Mouse (Mus musculus) neural tube, embryonic 15.5 days (tissue): ENCODE results near the gene Slc25a28. TPM values are rescaled to one million over a fixed set of nuclear protein-coding genes. Genes with fewer than 3 reads are reported as not detected.
A peak's percentile ranks its signal among the peaks of the same experiment; 100 is the strongest.

Experiments used
- ATAC-seq: fragments of 200-750 bp; cut with Nextera tagmentation; 2 replicates; pipeline ENCODE4 v1.8.0; 2017; ENCODE audit warnings: mild to moderate bottlenecking, moderate TSS enrichment, moderate library complexity; ENCODE audit not compliant: low FRiP score
- H3K27ac ChIP-seq: fragments of 300-500 bp; sonication (generic); replicated peaks from 2 replicates; pipeline ENCODE4 v1.5.1; 2015; ENCODE audit warnings: mild to moderate bottlenecking, inconsistent platforms
- H3K27me3 ChIP-seq: fragments of 300-500 bp; sonication (generic); replicated peaks from 2 replicates; pipeline ENCODE4 v1.6.1; 2015; ENCODE audit warnings: inconsistent platforms
- H3K36me3 ChIP-seq: fragments of 300-500 bp; sonication (generic); 2 replicates; pipeline ENCODE4 v1.6.1; 2015; ENCODE audit warnings: inconsistent platforms
- H3K4me1 ChIP-seq: fragments of 300-500 bp; sonication (generic); 2 replicates; pipeline ENCODE4 v1.6.1; 2015; ENCODE audit warnings: inconsistent platforms
- H3K4me2 ChIP-seq: fragments of 300-500 bp; sonication (generic); 2 replicates; pipeline ENCODE4 v1.6.1; 2015; ENCODE audit warnings: inconsistent platforms, mild to moderate bottlenecking, moderate library complexity
- H3K4me3 ChIP-seq: fragments of 300-500 bp; sonication (generic); replicated peaks from 2 replicates; pipeline ENCODE4 v1.5.1; 2015; ENCODE audit warnings: mild to moderate bottlenecking, inconsistent platforms
- H3K9ac ChIP-seq: fragments of 300-500 bp; sonication (generic); replicated peaks from 2 replicates; pipeline ENCODE4 v1.6.1; 2015; ENCODE audit warnings: mild to moderate bottlenecking, inconsistent platforms
- H3K9me3 ChIP-seq: fragments of 300-500 bp; sonication (generic); replicated peaks from 2 replicates; pipeline ENCODE4 v1.6.1; 2016; ENCODE audit warnings: inconsistent platforms
- WGBS: fragments of 180-500 bp; shearing (Covaris S2); methylation state at CpG from one replicate; pipeline ENCODE4 v1.1.7; 2015; ENCODE audit warnings: mixed read lengths; 5-methylcytosine and 5-hydroxymethylcytosine counted together
- polyA plus RNA-seq: library from polyadenylated mRNA; unstranded; fragments of >200 nt; fragmentation: Nextera tagmentation; extraction: Ambion mirVana; gene quantifications from 2 replicates; pipeline ENCODE4 v1.2.1, GENCODE M21; 2015

Slc25a28 gene
- polyA plus RNA-seq, 1 experiment from 2014 or later: 16.2 TPM

GRCm38 (mm10) chr19:43699763-43700155, 25.1 kb upstream of the Slc25a28 start:
- no peak for ATAC-seq
- 90% methylated on average over 6 of the region's 6 CpGs for WGBS

DNA sequence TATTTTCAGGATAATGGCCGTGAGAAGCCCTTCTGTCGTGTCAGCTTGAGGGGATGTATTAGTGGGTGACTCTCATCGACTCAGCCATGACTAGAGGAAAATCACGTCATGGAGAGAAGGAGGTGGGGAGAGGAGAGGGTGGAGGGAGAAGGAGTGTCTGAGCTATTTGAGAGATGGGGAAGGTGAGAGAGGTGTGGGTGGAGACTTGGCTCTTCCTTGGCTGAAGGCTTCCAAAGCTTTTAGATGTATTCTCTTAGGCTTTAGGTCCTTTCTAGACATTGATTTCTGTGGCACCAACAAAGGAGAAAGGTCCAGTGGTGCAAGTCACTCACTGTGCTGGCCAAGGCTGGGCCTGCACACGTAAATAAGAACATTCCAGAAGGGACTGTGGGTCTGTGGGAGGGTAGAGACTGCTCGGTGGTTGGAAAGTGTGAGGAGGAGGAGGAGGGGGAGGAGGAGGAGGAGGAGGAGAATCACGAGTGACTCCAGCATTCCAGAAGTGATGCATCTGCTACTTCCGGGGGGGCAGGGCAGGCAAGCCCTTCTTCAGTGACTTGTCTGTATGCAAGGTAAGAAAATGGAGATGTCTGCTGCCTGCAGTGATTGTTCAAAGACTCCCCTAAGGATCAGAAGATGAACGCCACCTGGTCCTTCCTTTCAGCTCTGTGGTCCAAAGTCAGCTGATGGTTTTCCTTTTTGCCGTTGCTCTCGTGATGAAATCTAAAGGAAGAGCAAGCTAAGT, 24.5 kb upstream of the Slc25a28 start:
- H3K36me3 ChIP-seq: peaks cover 33% of the 10 kb centered on the region
- no peak overlapping the region for H3K4me3 ChIP-seq
- H3K27ac ChIP-seq: no peak overlapping the region
- WGBS: 74% methylated on average over 11 of the region's 11 CpGs
- H3K4me2 ChIP-seq: no peak overlapping the region
- no peaks in the 10 kb centered on the region for H3K9me3 ChIP-seq
- 0 out of 2 replicates have a peak, but pooled peaks cover 5% of the 10 kb centered on the region for H3K4me1 ChIP-seq
- no peak overlapping the region for H3K9ac ChIP-seq
- H3K27me3 ChIP-seq: no peaks in the 10 kb centered on the region
- ATAC-seq: no peak

More at GRCm38 (mm10) chr19:43699763-43700155, 25.1 kb upstream of the Slc25a28 start:
- no peak overlapping the region for H3K4me2 ChIP-seq
- no peak overlapping the region for H3K4me3 ChIP-seq
- peaks cover 37% of the 10 kb centered on the region for H3K36me3 ChIP-seq
- no peak overlapping the region for H3K9ac ChIP-seq
- no peaks in the 10 kb centered on the region for H3K27me3 ChIP-seq
- H3K9me3 ChIP-seq: no peaks in the 10 kb centered on the region
- 0 out of 2 replicates have a peak, but pooled peaks cover 5% of the 10 kb centered on the region for H3K4me1 ChIP-seq
- H3K27ac ChIP-seq: no peak overlapping the region

DNA sequence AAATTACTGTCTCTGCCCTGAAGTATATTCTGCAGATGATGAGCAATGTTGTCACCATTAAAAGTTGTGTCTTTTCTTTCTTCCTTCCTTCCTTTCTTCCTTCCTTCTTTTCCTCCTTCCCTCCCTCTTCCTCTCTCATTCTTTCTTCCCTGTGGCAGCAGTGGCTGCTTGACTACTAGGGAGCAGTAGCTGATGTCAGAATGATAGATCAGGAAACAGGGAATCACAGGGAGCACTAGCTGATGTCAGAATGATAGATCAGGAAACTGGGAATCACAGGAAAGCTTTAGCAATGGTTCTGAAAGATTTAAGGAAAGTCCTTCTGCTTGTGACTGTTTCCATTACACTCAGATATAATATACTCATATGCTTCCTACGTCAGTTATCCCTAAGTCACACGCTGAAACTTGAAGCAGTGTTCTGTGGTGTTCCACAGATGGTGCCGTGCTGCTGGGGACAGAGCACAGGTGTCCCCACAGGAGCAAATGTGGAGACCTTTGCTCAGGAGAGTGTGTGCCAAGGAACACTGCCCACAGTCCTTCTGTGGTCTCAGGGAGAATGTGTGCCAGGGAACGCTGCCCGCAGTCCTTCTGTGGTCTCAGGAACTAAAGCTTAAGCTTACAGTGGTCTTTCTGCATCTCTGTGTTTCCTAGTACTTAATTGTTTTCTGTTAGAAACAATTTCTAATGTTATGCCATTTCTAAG, 23.1 kb upstream of the Slc25a28 start:
- H3K27me3 ChIP-seq: no peaks in the 10 kb centered on the region
- no peak overlapping the region for H3K9ac ChIP-seq
- no peak overlapping the region for H3K4me2 ChIP-seq
- H3K36me3 ChIP-seq: peaks cover 24% of the 10 kb centered on the region
- peaks cover 6% of the 10 kb centered on the region for H3K4me1 ChIP-seq
- H3K27ac ChIP-seq: no peak overlapping the region
- 90% methylated on average over 5 of the region's 5 CpGs for WGBS
- ATAC-seq: no peak
- no peak overlapping the region for H3K4me3 ChIP-seq
- no peaks in the 10 kb centered on the region for H3K9me3 ChIP-seq

DNA sequence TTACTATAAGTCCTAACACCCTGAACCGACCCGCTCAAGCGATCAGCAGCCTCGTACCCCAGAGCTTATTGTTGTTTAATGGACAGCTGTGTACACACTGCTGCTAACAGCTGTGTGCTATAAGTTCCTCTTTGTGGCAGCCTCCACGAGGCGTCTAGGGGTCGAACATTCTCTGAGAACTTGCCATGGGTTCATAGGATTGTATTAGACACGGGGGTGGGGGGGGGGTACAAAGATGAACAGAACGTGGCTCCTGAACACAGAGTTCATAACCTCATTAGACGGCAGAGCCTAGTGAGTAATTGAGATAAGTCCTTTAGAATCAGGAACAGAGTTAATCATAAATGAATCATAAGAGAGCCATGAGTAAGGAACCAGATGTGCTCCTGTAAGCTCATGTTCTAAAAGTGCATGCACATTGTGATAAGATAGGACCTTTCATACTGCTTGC, 20.9 kb upstream of the Slc25a28 start:
- no peaks in the 10 kb centered on the region for H3K9me3 ChIP-seq
- WGBS: 48% methylated on average over 10 of the region's 10 CpGs
- no peak overlapping the region for H3K9ac ChIP-seq
- no peak overlapping the region for H3K27ac ChIP-seq
- peaks cover 19% of the 10 kb centered on the region for H3K4me1 ChIP-seq
- H3K36me3 ChIP-seq: peaks cover 11% of the 10 kb centered on the region
- no peaks in the 10 kb centered on the region for H3K27me3 ChIP-seq
- no peak overlapping the region for H3K4me2 ChIP-seq
- no peak for ATAC-seq
- H3K4me3 ChIP-seq: no peak overlapping the region

- no peak overlapping the region for H3K9ac ChIP-seq
- no peak for ATAC-seq
- 70% methylated on average over 14 of the region's 14 CpGs for WGBS
- no peak overlapping the region for H3K4me3 ChIP-seq
- no peaks in the 10 kb centered on the region for H3K27me3 ChIP-seq
- peaks cover 31% of the 10 kb centered on the region for H3K4me1 ChIP-seq
- no peaks in the 10 kb centered on the region for H3K9me3 ChIP-seq
- no peak overlapping the region for H3K27ac ChIP-seq
- H3K4me2 ChIP-seq: no peak overlapping the region
- H3K36me3 ChIP-seq: no peaks in the 10 kb centered on the region
These were observed 18.1 kb upstream of the Slc25a28 start for GRCm38 (mm10) chr19:43692815-43693214.

GRCm38 (mm10) chr19:43689419-43690246, 15.0 kb upstream of the Slc25a28 start, which contains the start of gene Entpd7:
TSS of gene Entpd7 (plus strand) at chr19:43689672.
- ATAC-seq: peak; percentile 97
- Histone ChIP-seq H3K4me3 (peak within 1 kb of the TSS; percentile 94), H3K9ac (peak within 1 kb of the TSS; percentile 91), H3K4me1 (peaks cover 26% of the 10 kb centered on the region), H3K4me2 (peak within 1 kb of the TSS; percentile 81), H3K27ac (peak within 1 kb of the TSS; percentile 84), H3K27me3 (no peaks in the 10 kb centered on the region), H3K36me3 (no peaks in the 10 kb centered on the region), H3K9me3 (no peaks in the 10 kb centered on the region)
- WGBS: 1% methylated on average over 60 of the region's 60 CpGs

DNA sequence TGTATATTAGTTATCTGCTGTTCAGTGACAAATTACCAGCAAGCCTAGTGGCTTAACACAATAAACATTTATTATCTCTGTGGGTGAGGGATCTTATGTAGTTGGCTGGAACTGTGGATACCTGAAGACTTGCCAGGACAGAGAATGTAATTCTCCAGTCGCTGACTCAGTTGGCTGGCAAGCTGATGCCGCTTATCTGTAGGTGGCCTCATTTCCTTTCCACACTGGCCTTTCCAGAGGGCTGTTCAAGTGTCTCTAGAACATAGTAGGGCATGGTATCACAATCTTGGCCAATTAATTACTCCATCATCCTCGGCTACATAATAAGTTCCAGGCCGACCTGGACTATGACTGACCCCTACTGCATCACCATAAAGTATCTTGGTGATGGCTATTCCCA, 6.9 kb upstream of the Slc25a28 start:
- H3K9ac ChIP-seq: no peak overlapping the region
- H3K9me3 ChIP-seq: no peaks in the 10 kb centered on the region
- 92% methylated on average over 4 of the region's 4 CpGs for WGBS
- no peak for ATAC-seq
- no peaks in the 10 kb centered on the region for H3K36me3 ChIP-seq
- H3K4me1 ChIP-seq: peaks cover 4% of the 10 kb centered on the region
- no peaks in the 10 kb centered on the region; the same call in 1 of the 2 replicates for H3K27me3 ChIP-seq
- no peak overlapping the region for H3K27ac ChIP-seq
- no peak overlapping the region for H3K4me3 ChIP-seq
- H3K4me2 ChIP-seq: no peak overlapping the region

DNA sequence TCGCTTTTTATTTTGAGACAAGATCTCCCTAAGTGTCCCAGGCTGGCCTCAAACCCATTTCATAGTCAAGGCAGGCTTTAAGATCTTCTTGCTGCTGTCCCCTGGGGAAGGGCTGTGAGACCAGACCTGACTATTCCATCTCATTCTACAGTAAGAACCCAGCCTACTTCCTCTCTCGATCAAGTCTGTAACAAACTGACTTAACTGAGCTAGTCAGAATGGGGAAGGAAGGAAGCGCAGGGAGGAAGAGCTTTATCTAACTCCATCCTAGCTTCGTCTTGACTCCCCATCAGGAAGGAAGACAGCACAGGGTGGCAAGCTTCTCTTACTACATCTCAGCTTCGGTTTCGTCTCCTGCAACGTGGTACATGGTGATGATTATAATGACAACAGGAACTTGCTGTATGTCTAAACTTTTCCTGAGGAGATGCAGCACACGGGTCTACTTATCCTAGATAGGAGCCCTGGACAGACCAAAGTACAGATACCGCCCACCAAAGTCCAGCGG, 4.8 kb upstream of the Slc25a28 start:
- Histone ChIP-seq H3K9ac (no peak overlapping the region), H3K4me1 (peaks cover 14% of the 10 kb centered on the region), H3K4me3 (no peak overlapping the region), H3K27ac (no peak overlapping the region), H3K27me3 (no peaks in the 10 kb centered on the region; the same call in 1 of the 2 replicates), H3K9me3 (no peaks in the 10 kb centered on the region), H3K36me3 (no peaks in the 10 kb centered on the region), H3K4me2 (no peak overlapping the region)
- 85% methylated on average over 10 of the region's 10 CpGs for WGBS
- no peak for ATAC-seq

GRCm38 (mm10) chr19:43678467-43679003, 3.9 kb upstream of the Slc25a28 start:
- no peak for ATAC-seq
- 84% methylated on average over 8 of the region's 8 CpGs for WGBS
- H3K9me3 ChIP-seq: no peaks in the 10 kb centered on the region
- H3K27ac ChIP-seq: no peak overlapping the region
- peaks cover 19% of the 10 kb centered on the region for H3K4me1 ChIP-seq
- H3K4me3 ChIP-seq: no peak overlapping the region
- no peak overlapping the region for H3K9ac ChIP-seq
- H3K36me3 ChIP-seq: no peaks in the 10 kb centered on the region
- no peaks in the 10 kb centered on the region; the same call in 1 of the 2 replicates for H3K27me3 ChIP-seq
- no peak overlapping the region for H3K4me2 ChIP-seq

DNA sequence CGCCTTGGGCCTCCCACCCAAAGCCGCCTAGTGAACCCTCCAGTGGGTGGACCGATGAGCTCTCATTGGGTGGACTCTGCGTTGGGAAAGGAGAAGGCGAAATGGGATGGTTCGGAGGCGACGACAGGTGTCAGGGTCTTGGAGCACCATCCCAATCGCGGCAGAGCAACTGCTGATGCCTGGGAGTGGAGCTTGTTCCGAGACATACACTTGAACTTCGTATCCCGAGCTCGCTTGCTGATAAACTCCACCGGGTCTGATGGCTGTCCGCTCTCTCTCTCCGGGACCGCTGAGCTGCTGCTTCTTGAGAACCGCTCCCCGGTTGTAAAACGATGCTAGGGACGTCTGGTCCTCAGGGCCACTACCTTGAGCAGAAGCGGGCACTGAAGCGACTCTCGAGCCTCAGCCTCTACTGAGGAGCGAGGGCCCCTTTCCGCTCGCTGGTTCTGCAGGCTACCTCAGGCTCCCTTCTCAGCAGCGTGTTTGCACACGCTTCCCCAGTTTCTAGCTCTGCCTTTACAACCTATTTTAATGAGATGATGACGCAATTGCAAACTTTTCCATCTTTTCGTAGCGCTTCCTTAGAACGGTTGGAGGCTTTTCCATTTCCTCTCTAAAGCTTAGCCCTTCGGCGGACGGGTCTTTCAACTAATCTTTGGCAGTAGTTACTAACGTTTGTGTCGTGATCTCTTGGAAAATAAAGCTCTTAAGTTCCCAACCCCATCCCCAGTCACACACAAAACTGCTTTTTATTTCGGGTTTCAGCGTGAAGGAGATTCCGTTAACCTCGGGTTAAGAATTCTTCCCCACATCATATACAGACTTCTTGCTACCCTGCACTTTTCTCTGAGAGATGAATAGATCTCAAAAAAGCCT, 1.1 kb upstream of the Slc25a28 start:
- no peaks in the 10 kb centered on the region for H3K36me3 ChIP-seq
- no peaks in the 10 kb centered on the region for H3K9me3 ChIP-seq
- H3K27ac ChIP-seq: peak overlapping the region; percentile 99
- H3K27me3 ChIP-seq: no peaks in the 10 kb centered on the region; the same call in 1 of the 2 replicates
- WGBS: 1% methylated on average over 43 of the region's 43 CpGs
- H3K4me2 ChIP-seq: peak overlapping the region; percentile 93
- ATAC-seq: peak; percentile 2; the same call in 1 of the 2 replicates
- H3K4me1 ChIP-seq: peaks cover 36% of the 10 kb centered on the region
- H3K4me3 ChIP-seq: peak overlapping the region; percentile 98
- H3K9ac ChIP-seq: peak overlapping the region; percentile 72
